ENCODE assay signal across 23 mouse cellular contexts in the genomic region with DNA sequence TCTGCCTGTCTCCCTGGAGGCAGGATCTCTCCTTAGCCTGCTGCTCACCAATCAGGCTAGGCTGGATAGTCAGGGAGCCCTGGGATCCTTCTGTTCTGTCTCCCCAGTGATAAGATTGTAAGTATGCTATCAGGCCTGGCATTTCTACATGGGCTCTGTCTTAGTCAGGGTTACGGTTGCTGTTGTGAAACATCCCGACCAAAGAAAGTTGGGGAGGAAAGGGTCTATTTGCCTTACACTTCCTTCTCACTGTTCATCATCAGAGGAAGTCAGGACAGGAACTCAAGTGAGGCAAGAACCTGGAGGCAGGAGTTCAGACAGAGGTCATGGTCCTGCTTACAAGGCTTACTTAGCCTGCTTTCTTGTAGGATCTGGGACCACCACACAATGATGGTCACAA. TPM values are rescaled to one million over a fixed set of nuclear protein-coding genes. Genes with fewer than 3 reads are reported as not detected.
"Had no signal": no experiment of that assay in that cellular context is flagged by ENCODE, and none has a peak within 500 bp of the region (broad histone marks: within the 10 kb centered on the region; RNA-seq: fewer than 3 reads in every experiment).

No protein-coding gene starts in this region.

- H3K4me1 ChIP-seq: limb, embryonic 12.5 days; limb, embryonic 15.5 days; liver, embryonic 12.5 days; liver, embryonic 15.5 days; midbrain, embryonic 12.5 days; midbrain, embryonic 15.5 days; neural tube, embryonic 13.5 days had no signal

- H3K9ac ChIP-seq: limb, embryonic 12.5 days; limb, embryonic 15.5 days; liver, embryonic 12.5 days; liver, embryonic 15.5 days; lung, embryonic 14.5 days; midbrain, embryonic 12.5 days; midbrain, embryonic 15.5 days; neural tube, embryonic 13.5 days had no signal

- ATAC-seq: liver, embryonic 12.5 days; lung, postnatal 0 days; midbrain, embryonic 15.5 days had no signal

- DNase-seq: kidney, adult 11 months; kidney, adult 8-10 months; kidney, postnatal 14 days; kidney, postnatal 4 days; left cerebral cortex, postnatal 4 days; lung, embryonic 14.5 days; right cerebral cortex, postnatal 14 days; right cerebral cortex, postnatal 4 days; thymus, adult 2 months; thymus, postnatal 25 days had no signal

- H3K4me2 ChIP-seq: limb, embryonic 12.5 days; limb, embryonic 15.5 days; liver, embryonic 12.5 days; liver, embryonic 15.5 days; lung, embryonic 14.5 days; midbrain, embryonic 12.5 days; midbrain, embryonic 15.5 days; neural tube, embryonic 13.5 days had no signal

- H3K27me3 ChIP-seq: limb, embryonic 12.5 days; limb, embryonic 15.5 days; liver, embryonic 12.5 days; liver, embryonic 15.5 days; midbrain, embryonic 12.5 days; midbrain, embryonic 15.5 days; neural tube, embryonic 13.5 days had no signal

- H3K9me3 ChIP-seq: limb, embryonic 12.5 days; limb, embryonic 15.5 days; liver, embryonic 15.5 days; midbrain, embryonic 12.5 days; midbrain, embryonic 15.5 days; neural tube, embryonic 13.5 days had no signal

- H3K27ac ChIP-seq: limb, embryonic 12.5 days; limb, embryonic 15.5 days; liver, embryonic 12.5 days; liver, embryonic 15.5 days; midbrain, embryonic 12.5 days; midbrain, embryonic 15.5 days; neural tube, embryonic 13.5 days; stomach, postnatal 0 days had no signal

- H3K4me3 ChIP-seq: limb, embryonic 12.5 days; limb, embryonic 15.5 days; liver, embryonic 12.5 days; liver, embryonic 15.5 days; midbrain, embryonic 12.5 days; midbrain, embryonic 15.5 days; myocyte; neural tube, embryonic 13.5 days had no signal

RNA-seq across cellular contexts. Expression of a gene that starts 46.7 kb away (rescaled TPM):
- polyA plus RNA-seq: intestine, embryonic 14.5 days; kidney, embryonic 16.5 days; limb, embryonic 12.5 days; liver, embryonic 12.5 days; lung, embryonic 14.5 days; lung, postnatal 0 days; midbrain, embryonic 12.5 days; neural tube, embryonic 13.5 days; stomach, embryonic 14.5 days; stomach, postnatal 0 days had no signal
